Mouse (Mus musculus): ENCODE results near the gene Abcg8. TPM values are rescaled to one million over a fixed set of nuclear protein-coding genes. Genes with fewer than 3 reads are reported as not detected.

Gene Abcg8
- polyA plus RNA-seq, 2 experiments = 0.57 to 0.70 TPM

- Histone ChIP-seq H3K4me1 (replicated peaks; ENCODE audit: control insufficient read depth in 2 of 2, insufficient read depth in 2 of 2, low read length in 1 of 2) (no peaks in the 10 kb centered on the region), H3K4me3 (ENCODE audit: insufficient read depth in 1 of 2, low read depth in 2 of 2, low read length in 2 of 2) (no peak overlapping the region), H3K9ac (replicated peaks) (no peak overlapping the region), H3K27ac (no peak overlapping the region), H3K36me3 (replicated peaks; ENCODE audit: control insufficient read depth, insufficient read depth, low read depth) (peaks cover 19% of the 10 kb centered on the region), H3K4me2 (ENCODE audit: low read depth) (no peak overlapping the region), H3K9me3 (ENCODE audit: control insufficient read depth, low read length) (no peaks in the 10 kb centered on the region), H3K27me3 (ENCODE audit: control insufficient read depth, insufficient read depth, low read length) (no peaks in the 10 kb centered on the region)
- DNase-seq (ENCODE audit: low read depth in 3 of 3, low spot score in 3 of 3) (no peak), ATAC-seq (ENCODE audit: insufficient read depth) (no peak)
- WGBS (ENCODE audit: insufficient replicate concordance) = 75% methylated on average over 4 of the region's 4 CpGs
- no peak for TF ChIP-seq EP300 (IDR thresholded peaks at IDR 0.05; ENCODE audit: low read depth)
- TF ChIP-seq CTCF (IDR thresholded peaks at IDR 0.05; ENCODE audit: low read depth) = no peak
Observed at GRCm38 (mm10) chr17:84714930-84715329, 38.8 kb downstream of the Abcg8 start.

- WGBS (ENCODE audit: insufficient replicate concordance) = 82% methylated on average over 16 of the region's 16 CpGs
- no peaks in the 10 kb centered on the region for H3K4me1 ChIP-seq (replicated peaks; ENCODE audit: control insufficient read depth in 2 of 2, insufficient read depth in 2 of 2, low read length in 1 of 2)
- H3K9ac ChIP-seq (replicated peaks) = no peak overlapping the region
- DNase-seq (ENCODE audit: low read depth in 3 of 3, low spot score in 3 of 3) = no peak
- H3K36me3 ChIP-seq (replicated peaks; ENCODE audit: control insufficient read depth, insufficient read depth, low read depth) = peaks cover 19% of the 10 kb centered on the region
- H3K4me2 ChIP-seq (ENCODE audit: low read depth) = no peak overlapping the region
- H3K9me3 ChIP-seq (ENCODE audit: control insufficient read depth, low read length) = no peaks in the 10 kb centered on the region
- TF ChIP-seq CTCF (IDR thresholded peaks at IDR 0.05; ENCODE audit: low read depth) (no peak), EP300 (IDR thresholded peaks at IDR 0.05; ENCODE audit: low read depth) (no peak)
- ATAC-seq (ENCODE audit: insufficient read depth) = no peak
- no peaks in the 10 kb centered on the region for H3K27me3 ChIP-seq (ENCODE audit: control insufficient read depth, insufficient read depth, low read length)
- H3K4me3 ChIP-seq (ENCODE audit: insufficient read depth in 1 of 2, low read depth in 2 of 2, low read length in 2 of 2) = no peak overlapping the region
- H3K27ac ChIP-seq = no peak overlapping the region
Observed at GRCm38 (mm10) chr17:84716252-84716872, 40.3 kb downstream of the Abcg8 start.

GRCm38 (mm10) chr17:84717416-84717815 lies 41.3 kb downstream of the Abcg8 start:
- Histone ChIP-seq H3K9ac (replicated peaks) (no peak overlapping the region), H3K27ac (no peak overlapping the region), H3K4me1 (replicated peaks; ENCODE audit: control insufficient read depth in 2 of 2, insufficient read depth in 2 of 2, low read length in 1 of 2) (no peaks in the 10 kb centered on the region), H3K27me3 (ENCODE audit: control insufficient read depth, insufficient read depth, low read length) (no peaks in the 10 kb centered on the region), H3K36me3 (replicated peaks; ENCODE audit: control insufficient read depth, insufficient read depth, low read depth) (peaks cover 23% of the 10 kb centered on the region), H3K4me3 (ENCODE audit: insufficient read depth in 1 of 2, low read depth in 2 of 2, low read length in 2 of 2) (no peak overlapping the region), H3K9me3 (ENCODE audit: control insufficient read depth, low read length) (no peaks in the 10 kb centered on the region), H3K4me2 (ENCODE audit: low read depth) (no peak overlapping the region)
- no peak for TF ChIP-seq EP300 (IDR thresholded peaks at IDR 0.05; ENCODE audit: low read depth)
- TF ChIP-seq CTCF (IDR thresholded peaks at IDR 0.05; ENCODE audit: low read depth) = no peak
- 72% methylated on average over 5 of the region's 5 CpGs for WGBS (ENCODE audit: insufficient replicate concordance)
- ATAC-seq (ENCODE audit: insufficient read depth) (no peak), DNase-seq (ENCODE audit: low read depth in 3 of 3, low spot score in 3 of 3) (no peak)

- H3K9me3 ChIP-seq (ENCODE audit: control insufficient read depth, low read length) = no peaks in the 10 kb centered on the region
- no peak overlapping the region for H3K4me3 ChIP-seq (ENCODE audit: insufficient read depth in 1 of 2, low read depth in 2 of 2, low read length in 2 of 2)
- H3K9ac ChIP-seq (replicated peaks) = no peak overlapping the region
- peaks cover 19% of the 10 kb centered on the region for H3K36me3 ChIP-seq (replicated peaks; ENCODE audit: control insufficient read depth, insufficient read depth, low read depth)
- no peak for ATAC-seq (ENCODE audit: insufficient read depth)
- no peak overlapping the region for H3K27ac ChIP-seq
- DNase-seq (ENCODE audit: low read depth in 3 of 3, low spot score in 3 of 3) = no peak
- WGBS (ENCODE audit: insufficient replicate concordance) = 57% methylated on average over 3 of the region's 3 CpGs
- TF ChIP-seq EP300 (IDR thresholded peaks at IDR 0.05; ENCODE audit: low read depth) (no peak), CTCF (IDR thresholded peaks at IDR 0.05; ENCODE audit: low read depth) (no peak)
- no peak overlapping the region for H3K4me2 ChIP-seq (ENCODE audit: low read depth)
- no peaks in the 10 kb centered on the region for H3K27me3 ChIP-seq (ENCODE audit: control insufficient read depth, insufficient read depth, low read length)
- no peaks in the 10 kb centered on the region for H3K4me1 ChIP-seq (replicated peaks; ENCODE audit: control insufficient read depth in 2 of 2, insufficient read depth in 2 of 2, low read length in 1 of 2)
Observed at GRCm38 (mm10) chr17:84719105-84719504, 43.0 kb downstream of the Abcg8 start.

GRCm38 (mm10) chr17:84724028-84724427 lies 47.9 kb downstream of the Abcg8 start:
- Histone ChIP-seq H3K27ac (no peak overlapping the region), H3K9ac (replicated peaks) (no peak overlapping the region), H3K27me3 (ENCODE audit: control insufficient read depth, insufficient read depth, low read length) (no peaks in the 10 kb centered on the region), H3K4me1 (replicated peaks; ENCODE audit: control insufficient read depth in 2 of 2, insufficient read depth in 2 of 2, low read length in 1 of 2) (peaks cover 13 to 15% of the 10 kb centered on the region in 2 experiments), H3K36me3 (replicated peaks; ENCODE audit: control insufficient read depth, insufficient read depth, low read depth) (peaks cover 27% of the 10 kb centered on the region), H3K4me2 (ENCODE audit: low read depth) (no peak overlapping the region), H3K4me3 (ENCODE audit: insufficient read depth in 1 of 2, low read depth in 2 of 2, low read length in 2 of 2) (no peak overlapping the region), H3K9me3 (ENCODE audit: control insufficient read depth, low read length) (no peaks in the 10 kb centered on the region)
- no peak for ATAC-seq (ENCODE audit: insufficient read depth)
- TF ChIP-seq CTCF (IDR thresholded peaks at IDR 0.05; ENCODE audit: low read depth) = no peak
- TF ChIP-seq EP300 (IDR thresholded peaks at IDR 0.05; ENCODE audit: low read depth) = no peak
- no peak for DNase-seq (ENCODE audit: low read depth in 3 of 3, low spot score in 3 of 3)
- 80% methylated on average over 9 of the region's 9 CpGs for WGBS (ENCODE audit: insufficient replicate concordance)
